Mouse (Mus musculus) ES-Bruce4 (cell line): ENCODE results near the gene Pik3r5. TPM values are rescaled to one million over a fixed set of nuclear protein-coding genes. Genes with fewer than 3 reads are reported as not detected.
A peak's percentile ranks its signal among the peaks of the same experiment; 100 is the strongest.

Experiments used
- H3K27ac ChIP-seq: 2 replicates; pipeline ENCODE4 v1.5.1; 2012; ENCODE audit warnings: low read length, inconsistent platforms; ENCODE audit not compliant: insufficient read depth
- H3K27me3 ChIP-seq: 2 replicates; pipeline ENCODE4 v1.6.1; 2012; ENCODE audit warnings: mild to moderate bottlenecking, low read length, inconsistent platforms; ENCODE audit not compliant: control insufficient read depth, poor library complexity, insufficient read depth, severe bottlenecking
- H3K36me3 ChIP-seq: 2 replicates; pipeline ENCODE4 v1.6.1; 2012; ENCODE audit warnings: inconsistent platforms, mild to moderate bottlenecking, low read length, moderate library complexity; ENCODE audit not compliant: control insufficient read depth, poor library complexity, insufficient read depth, severe bottlenecking
- H3K4me1 ChIP-seq: one replicate; pipeline ENCODE4 v1.8.1; 2011; ENCODE audit warnings: low read length; ENCODE audit not compliant: control insufficient read depth, insufficient read depth
- H3K4me3 ChIP-seq: 2 replicates; pipeline ENCODE4 v1.5.1; 2011; ENCODE audit warnings: low read depth, mild to moderate bottlenecking, low read length
- H3K9ac ChIP-seq: 2 replicates; pipeline ENCODE4 v1.6.1; 2012; ENCODE audit warnings: low read depth, mild to moderate bottlenecking, inconsistent platforms; ENCODE audit not compliant: poor library complexity, severe bottlenecking
- H3K9me3 ChIP-seq: replicated peaks from 2 replicates; pipeline ENCODE4 v1.6.1; 2012; ENCODE audit warnings: mild to moderate bottlenecking, low read length, inconsistent platforms; ENCODE audit not compliant: control insufficient read depth, poor library complexity, insufficient read depth, severe bottlenecking
- CTCF ChIP-seq: IDR thresholded peaks from one replicate; pipeline ENCODE4 v1.8.1; 2011; ENCODE audit warnings: low read depth, low read length
- EP300 ChIP-seq: IDR thresholded peaks from 2 replicates; pipeline ENCODE4 v1.6.1; 2011; ENCODE audit warnings: low read depth, low read length; ENCODE audit not compliant: insufficient read depth
- POLR2A ChIP-seq: IDR thresholded peaks from one replicate; pipeline ENCODE4 v1.8.1; 2011; ENCODE audit warnings: low read length; ENCODE audit not compliant: insufficient read depth
- polyA plus RNA-seq: library from polyadenylated mRNA; stranded (reverse); fragments of >200 nt; gene quantifications from 2 replicates; pipeline ENCODE4 v1.2.4, GENCODE M21; 2011; ENCODE audit warnings: low read depth; ENCODE audit not compliant: missing spikeins, insufficient read depth, insufficient read length

Pik3r5 gene
- polyA plus RNA-seq, 1 experiment = 1.7 TPM

DNA sequence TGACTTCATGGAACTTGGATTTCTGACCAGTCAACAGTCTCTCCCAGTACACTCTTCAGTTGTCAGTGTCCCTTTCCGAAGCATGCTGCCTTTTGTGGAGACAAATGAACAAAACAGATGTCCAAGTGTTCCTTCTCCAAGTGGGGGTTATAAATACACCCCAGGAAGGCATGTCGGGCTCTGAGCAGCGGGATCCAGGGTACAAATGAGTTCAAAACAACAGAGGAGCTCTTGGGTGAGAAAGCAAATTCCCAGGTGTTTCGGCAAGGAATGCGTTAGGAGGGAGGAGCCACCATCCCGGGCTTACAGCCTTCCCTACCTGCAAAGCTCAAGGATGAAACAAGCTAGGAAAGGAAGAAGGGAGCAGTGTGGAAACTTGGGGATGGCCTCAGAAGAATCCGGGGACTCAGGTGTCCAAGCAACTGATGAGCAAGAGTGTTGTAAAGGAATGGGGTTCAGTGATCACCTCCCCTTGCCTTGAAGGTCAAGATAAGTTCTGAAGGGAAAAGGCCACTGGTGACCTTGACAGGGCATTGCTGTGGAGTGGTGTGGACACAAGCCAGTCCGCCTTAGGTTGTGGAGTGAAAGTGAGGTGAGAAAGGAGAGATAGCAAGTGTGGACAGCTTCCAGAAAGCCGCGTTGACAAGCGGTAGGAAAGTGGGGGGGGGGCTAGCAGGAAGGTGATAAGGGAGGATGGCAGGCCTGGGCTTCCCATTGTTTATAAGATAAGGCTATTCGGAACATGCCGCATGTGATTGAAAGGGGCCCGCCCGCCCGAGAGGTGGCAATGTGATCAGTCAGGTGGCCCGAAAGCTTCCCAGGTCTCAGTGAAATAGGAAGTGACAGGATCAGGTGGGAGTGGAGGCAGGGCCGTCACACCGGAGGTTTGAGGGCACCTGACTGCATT lies 41.3 kb upstream of the Pik3r5 start:
- Histone ChIP-seq H3K4me1 (peaks cover 5% of the 10 kb centered on the region), H3K4me3 (peak overlapping the region; percentile 19; the same call in 1 of the 2 replicates), H3K9me3 (no peaks in the 10 kb centered on the region), H3K27ac (peak overlapping the region; percentile 47; the same call in 1 of the 2 replicates), H3K9ac (no peak overlapping the region), H3K36me3 (no peaks in the 10 kb centered on the region), H3K27me3 (peaks cover 7% of the 10 kb centered on the region; the same call in 1 of the 2 replicates)
- TF ChIP-seq POLR2A (no peak), EP300 (peak; percentile 85)

GRCm38 (mm10) chr11:68393897-68394490 lies 37.9 kb upstream of the Pik3r5 start:
- H3K36me3 ChIP-seq = no peaks in the 10 kb centered on the region
- H3K9me3 ChIP-seq = no peaks in the 10 kb centered on the region
- peaks cover 5% of the 10 kb centered on the region for H3K4me1 ChIP-seq
- 0 out of 2 replicates have a peak, but pooled peaks cover 4% of the 10 kb centered on the region for H3K27me3 ChIP-seq
- TF ChIP-seq POLR2A = no peak
- TF ChIP-seq EP300 = peak; percentile 79; the same call in 1 of the 2 replicates
- H3K4me3 ChIP-seq = no peak overlapping the region
- peak overlapping the region; percentile 73 for H3K27ac ChIP-seq
- no peak overlapping the region for H3K9ac ChIP-seq

GRCm38 (mm10) chr11:68394749-68395148 lies 37.2 kb upstream of the Pik3r5 start:
- H3K9ac ChIP-seq = no peak overlapping the region
- H3K4me3 ChIP-seq = no peak overlapping the region
- no peaks in the 10 kb centered on the region for H3K9me3 ChIP-seq
- H3K27ac ChIP-seq = peak overlapping the region; percentile 68
- H3K4me1 ChIP-seq = peaks cover 5% of the 10 kb centered on the region
- no peaks in the 10 kb centered on the region for H3K36me3 ChIP-seq
- H3K27me3 ChIP-seq = peaks cover 7% of the 10 kb centered on the region; the same call in 1 of the 2 replicates
- TF ChIP-seq CTCF (no peak), POLR2A (no peak), EP300 (no peak)

DNA sequence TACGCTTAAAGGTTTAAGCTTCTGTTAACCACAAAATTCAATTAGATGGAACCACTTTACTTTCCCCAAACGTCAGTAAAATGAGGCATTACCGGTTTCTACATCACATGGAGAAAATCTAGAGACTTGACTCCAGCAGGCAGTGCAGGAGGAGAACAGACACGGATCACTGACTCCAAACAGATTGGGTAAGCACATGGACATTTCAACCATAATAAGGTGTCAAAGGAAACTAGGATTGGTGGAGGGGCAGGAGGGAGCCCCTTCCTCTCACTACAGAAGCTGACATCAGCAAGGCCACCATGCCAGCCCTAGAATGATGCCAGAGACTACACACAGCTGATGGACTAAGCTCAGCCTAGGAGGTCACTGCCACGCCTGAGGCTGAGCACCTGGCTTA lies 36.4 kb upstream of the Pik3r5 start:
- peaks cover 11% of the 10 kb centered on the region; the same call in 1 of the 2 replicates for H3K27me3 ChIP-seq
- H3K27ac ChIP-seq = no peak overlapping the region
- no peak overlapping the region for H3K4me3 ChIP-seq
- no peaks in the 10 kb centered on the region for H3K9me3 ChIP-seq
- TF ChIP-seq POLR2A = no peak
- no peak for TF ChIP-seq EP300
- TF ChIP-seq CTCF = no peak
- H3K9ac ChIP-seq = no peak overlapping the region
- peaks cover 4% of the 10 kb centered on the region for H3K4me1 ChIP-seq
- H3K36me3 ChIP-seq = no peaks in the 10 kb centered on the region

GRCm38 (mm10) chr11:68398891-68399547 lies 32.9 kb upstream of the Pik3r5 start:
- Histone ChIP-seq H3K27me3 (peaks cover 13% of the 10 kb centered on the region; the same call in 1 of the 2 replicates), H3K9ac (peak overlapping the region; percentile 88), H3K27ac (no peak overlapping the region; the same call in 1 of the 2 replicates), H3K9me3 (no peaks in the 10 kb centered on the region), H3K4me3 (peak overlapping the region; percentile 66), H3K36me3 (no peaks in the 10 kb centered on the region), H3K4me1 (peaks cover 2% of the 10 kb centered on the region)
- no peak for TF ChIP-seq EP300
- no peak for TF ChIP-seq POLR2A
- TF ChIP-seq CTCF = no peak
